Mouse (Mus musculus): ENCODE data around the gene Itga9. TPM values are rescaled to one million over a fixed set of nuclear protein-coding genes. Genes with fewer than 3 reads are reported as not detected.

Gene Itga9
- polyA plus RNA-seq, 1 experiment from 2014 or later = 2.4 TPM

DNA sequence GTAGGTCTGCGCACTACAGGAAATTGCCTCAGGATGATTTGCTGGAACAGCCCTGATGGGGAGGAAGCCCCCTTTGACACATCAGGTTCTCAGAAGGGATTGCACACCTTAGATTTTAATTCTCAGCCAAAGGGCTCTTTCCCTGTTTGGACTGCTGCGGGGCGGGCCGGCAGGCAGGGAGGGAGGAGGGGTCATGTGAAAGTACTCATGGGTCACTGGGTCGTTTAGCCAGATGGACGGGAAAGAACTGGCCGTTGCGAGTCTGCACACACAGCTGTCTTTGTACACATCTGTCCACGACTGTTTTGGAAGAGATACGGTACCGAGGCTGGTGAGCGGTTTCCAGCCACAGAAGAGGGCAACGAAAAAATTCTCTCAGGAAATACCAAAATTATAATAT is 332.9 kb downstream of the Itga9 start:
- Histone ChIP-seq H3K36me3 (ENCODE audit: control insufficient read depth, insufficient read depth, low read length) (no peaks in the 10 kb centered on the region), H3K27me3 (ENCODE audit: control insufficient read depth, insufficient read depth, low read length) (no peaks in the 10 kb centered on the region)
- WGBS = 48% methylated on average over 13 of the region's 13 CpGs

GRCm38 (mm10) chr9:118939831-118940230 is 333.3 kb downstream of the Itga9 start:
- no peaks in the 10 kb centered on the region for H3K36me3 ChIP-seq (ENCODE audit: control insufficient read depth, insufficient read depth, low read length)
- ATAC-seq (ENCODE audit: low FRiP score, low TSS enrichment) = no peak
- 86% methylated on average over 12 of the region's 12 CpGs for WGBS

More for the DNA sequence above, 332.9 kb downstream of the Itga9 start:
- Histone ChIP-seq H3K27ac (replicated peaks; ENCODE audit: low read depth, low read length) (no peak overlapping the region), H3K9me3 (ENCODE audit: control insufficient read depth, low read length) (no peaks in the 10 kb centered on the region), H3K4me2 (ENCODE audit: low read length) (no peak overlapping the region), H3K9ac (replicated peaks; ENCODE audit: low read length) (no peak overlapping the region), H3K4me3 (replicated peaks; ENCODE audit: low read depth, low read length) (no peak overlapping the region), H3K4me1 (ENCODE audit: control insufficient read depth, insufficient read depth, low read length) (no peaks in the 10 kb centered on the region)
- ATAC-seq (ENCODE audit: low FRiP score, low TSS enrichment) (no peak), DNase-seq (no peak)

DNA sequence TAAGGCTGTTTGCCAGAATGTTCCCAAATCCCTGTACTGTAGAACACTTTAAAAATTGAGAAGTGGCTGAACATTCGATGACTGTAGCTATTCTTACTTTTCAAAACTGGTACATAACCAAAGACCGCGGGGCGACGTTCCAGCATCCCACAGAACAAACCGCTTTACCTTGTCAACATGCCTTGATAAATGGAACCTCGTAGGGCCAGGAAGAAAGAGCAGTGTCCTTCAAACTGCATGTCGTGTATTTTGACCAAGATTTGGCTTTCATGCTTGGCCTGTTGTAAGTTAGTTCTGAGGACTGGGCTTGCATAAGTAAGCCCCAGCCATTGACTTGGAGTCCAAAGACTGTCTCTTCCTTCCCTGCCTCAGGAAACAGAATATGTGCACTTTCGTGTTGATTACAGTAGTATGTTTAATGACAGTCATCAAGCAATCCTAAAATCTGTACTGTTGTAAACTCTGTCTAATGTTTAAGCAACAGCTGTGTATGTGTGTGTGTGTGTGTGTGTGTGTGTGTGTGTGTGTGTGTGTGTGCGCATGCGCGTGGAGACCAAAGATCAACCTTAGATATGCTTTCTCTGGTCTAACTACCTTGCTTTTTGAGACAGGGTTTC is 334.2 kb downstream of the Itga9 start:
- H3K4me3 ChIP-seq (replicated peaks; ENCODE audit: low read depth, low read length) = no peak overlapping the region
- 90% methylated on average over 12 of the region's 12 CpGs for WGBS
- H3K4me2 ChIP-seq (ENCODE audit: low read length) = no peak overlapping the region
- ATAC-seq (ENCODE audit: low FRiP score, low TSS enrichment) (no peak), DNase-seq (no peak)
- H3K27me3 ChIP-seq (ENCODE audit: control insufficient read depth, insufficient read depth, low read length) = no peaks in the 10 kb centered on the region
- no peaks in the 10 kb centered on the region for H3K9me3 ChIP-seq (ENCODE audit: control insufficient read depth, low read length)
- H3K27ac ChIP-seq (replicated peaks; ENCODE audit: low read depth, low read length) = no peak overlapping the region
- no peaks in the 10 kb centered on the region for H3K4me1 ChIP-seq (ENCODE audit: control insufficient read depth, insufficient read depth, low read length)
- no peaks in the 10 kb centered on the region for H3K36me3 ChIP-seq (ENCODE audit: control insufficient read depth, insufficient read depth, low read length)
- no peak overlapping the region for H3K9ac ChIP-seq (replicated peaks; ENCODE audit: low read length)

More at GRCm38 (mm10) chr9:118939831-118940230, 333.3 kb downstream of the Itga9 start:
- no peak overlapping the region for H3K27ac ChIP-seq (replicated peaks; ENCODE audit: low read depth, low read length)
- H3K4me1 ChIP-seq (ENCODE audit: control insufficient read depth, insufficient read depth, low read length) = no peaks in the 10 kb centered on the region
- H3K9me3 ChIP-seq (ENCODE audit: control insufficient read depth, low read length) = no peaks in the 10 kb centered on the region
- no peaks in the 10 kb centered on the region for H3K27me3 ChIP-seq (ENCODE audit: control insufficient read depth, insufficient read depth, low read length)
- H3K9ac ChIP-seq (replicated peaks; ENCODE audit: low read length) = no peak overlapping the region
- no peak overlapping the region for H3K4me3 ChIP-seq (replicated peaks; ENCODE audit: low read depth, low read length)
- H3K4me2 ChIP-seq (ENCODE audit: low read length) = no peak overlapping the region
- no peak for DNase-seq

- DNase-seq = no peak
- no peak overlapping the region for H3K4me2 ChIP-seq (ENCODE audit: low read length)
- no peaks in the 10 kb centered on the region for H3K4me1 ChIP-seq (ENCODE audit: control insufficient read depth, insufficient read depth, low read length)
- no peak overlapping the region for H3K27ac ChIP-seq (replicated peaks; ENCODE audit: low read depth, low read length)
- H3K9me3 ChIP-seq (ENCODE audit: control insufficient read depth, low read length) = no peaks in the 10 kb centered on the region
- H3K4me3 ChIP-seq (replicated peaks; ENCODE audit: low read depth, low read length) = no peak overlapping the region
- 89% methylated on average over 4 of the region's 4 CpGs for WGBS
- H3K36me3 ChIP-seq (ENCODE audit: control insufficient read depth, insufficient read depth, low read length) = no peaks in the 10 kb centered on the region
- H3K27me3 ChIP-seq (ENCODE audit: control insufficient read depth, insufficient read depth, low read length) = no peaks in the 10 kb centered on the region
- no peak for ATAC-seq (ENCODE audit: low FRiP score, low TSS enrichment)
- H3K9ac ChIP-seq (replicated peaks; ENCODE audit: low read length) = no peak overlapping the region
Measured at GRCm38 (mm10) chr9:118942030-118942429, 335.5 kb downstream of the Itga9 start.

DNA sequence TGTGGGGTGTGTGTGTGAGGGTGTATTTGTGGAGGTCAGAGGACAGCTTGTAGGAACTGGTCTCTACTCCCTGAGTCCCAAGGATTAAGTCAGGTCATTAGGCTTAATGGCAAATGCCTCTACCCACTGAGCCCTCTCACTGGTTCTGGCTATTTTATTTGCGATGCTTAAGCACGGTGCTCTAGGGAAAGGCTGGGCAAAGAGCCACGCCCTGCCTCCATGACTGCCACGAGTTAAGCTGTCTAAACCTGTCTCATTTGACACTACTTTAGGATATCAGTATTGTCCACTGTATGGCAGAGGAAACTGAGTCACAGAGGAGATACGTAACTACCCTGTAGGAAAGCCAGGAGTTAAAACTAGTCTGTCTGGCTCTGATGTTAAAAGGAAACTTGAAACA is 337.5 kb downstream of the Itga9 start:
- H3K27ac ChIP-seq (replicated peaks; ENCODE audit: low read depth, low read length) = no peak overlapping the region
- no peaks in the 10 kb centered on the region for H3K4me1 ChIP-seq (ENCODE audit: control insufficient read depth, insufficient read depth, low read length)
- no peaks in the 10 kb centered on the region for H3K9me3 ChIP-seq (ENCODE audit: control insufficient read depth, low read length)
- WGBS = 67% methylated on average over 5 of the region's 5 CpGs
- no peaks in the 10 kb centered on the region for H3K27me3 ChIP-seq (ENCODE audit: control insufficient read depth, insufficient read depth, low read length)
- H3K36me3 ChIP-seq (ENCODE audit: control insufficient read depth, insufficient read depth, low read length) = no peaks in the 10 kb centered on the region
- ATAC-seq (ENCODE audit: low FRiP score, low TSS enrichment) (no peak), DNase-seq (no peak)
- H3K4me3 ChIP-seq (replicated peaks; ENCODE audit: low read depth, low read length) = no peak overlapping the region
- H3K9ac ChIP-seq (replicated peaks; ENCODE audit: low read length) = no peak overlapping the region
- no peak overlapping the region for H3K4me2 ChIP-seq (ENCODE audit: low read length)

DNA sequence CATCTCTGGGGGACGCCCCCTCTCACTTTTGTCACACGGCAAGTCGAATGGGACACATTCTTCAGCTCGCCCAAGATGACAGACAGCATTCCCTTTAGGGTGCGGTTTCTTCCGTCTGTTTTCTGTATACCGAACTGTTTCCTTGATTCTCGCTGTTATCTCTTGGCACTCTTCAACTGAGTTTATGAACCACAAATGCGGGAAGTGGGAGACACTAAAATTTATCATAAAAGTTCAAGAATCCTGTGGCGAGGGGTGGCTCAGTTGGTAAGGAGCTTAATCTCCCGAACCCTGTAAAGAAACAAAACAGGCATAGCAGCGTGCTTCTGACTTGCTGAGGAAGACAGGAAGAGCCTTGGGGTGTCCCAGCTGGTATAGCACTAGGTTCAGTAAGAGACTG is 337.9 kb downstream of the Itga9 start:
- 74% methylated on average over 12 of the region's 12 CpGs for WGBS
- no peaks in the 10 kb centered on the region for H3K36me3 ChIP-seq (ENCODE audit: control insufficient read depth, insufficient read depth, low read length)
- no peak for ATAC-seq (ENCODE audit: low FRiP score, low TSS enrichment)

DNA sequence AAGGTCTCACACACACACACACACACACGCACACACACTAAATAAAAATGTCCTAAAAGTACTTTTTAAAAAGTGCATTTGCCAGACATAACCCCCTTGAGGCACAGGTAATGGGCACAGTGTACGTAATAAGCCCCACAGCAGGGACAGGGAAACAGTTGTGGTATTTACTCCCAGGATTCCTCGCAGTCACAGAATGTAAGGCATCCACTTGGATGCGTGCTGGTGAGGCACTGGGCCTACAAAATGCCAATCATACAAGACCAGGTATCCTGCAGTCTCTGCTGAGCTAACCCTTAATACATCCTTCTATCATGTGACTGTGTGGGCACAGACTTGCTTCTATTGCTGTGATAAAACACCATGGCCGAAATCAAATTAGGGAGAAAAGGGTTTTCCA is 342.0 kb downstream of the Itga9 start:
- H3K27ac ChIP-seq (replicated peaks; ENCODE audit: low read depth, low read length) = no peak overlapping the region
- DNase-seq (no peak), ATAC-seq (ENCODE audit: low FRiP score, low TSS enrichment) (no peak)
- H3K36me3 ChIP-seq (ENCODE audit: control insufficient read depth, insufficient read depth, low read length) = no peaks in the 10 kb centered on the region
- no peaks in the 10 kb centered on the region for H3K4me1 ChIP-seq (ENCODE audit: control insufficient read depth, insufficient read depth, low read length)
- H3K4me2 ChIP-seq (ENCODE audit: low read length) = no peak overlapping the region
- WGBS = 94% methylated on average over 5 of the region's 5 CpGs
- no peaks in the 10 kb centered on the region for H3K9me3 ChIP-seq (ENCODE audit: control insufficient read depth, low read length)
- H3K9ac ChIP-seq (replicated peaks; ENCODE audit: low read length) = no peak overlapping the region
- no peak overlapping the region for H3K4me3 ChIP-seq (replicated peaks; ENCODE audit: low read depth, low read length)
- no peaks in the 10 kb centered on the region for H3K27me3 ChIP-seq (ENCODE audit: control insufficient read depth, insufficient read depth, low read length)

More for the DNA sequence above, 337.9 kb downstream of the Itga9 start:
- H3K4me3 ChIP-seq (replicated peaks; ENCODE audit: low read depth, low read length) = no peak overlapping the region
- H3K27me3 ChIP-seq (ENCODE audit: control insufficient read depth, insufficient read depth, low read length) = no peaks in the 10 kb centered on the region
- no peaks in the 10 kb centered on the region for H3K4me1 ChIP-seq (ENCODE audit: control insufficient read depth, insufficient read depth, low read length)
- no peaks in the 10 kb centered on the region for H3K9me3 ChIP-seq (ENCODE audit: control insufficient read depth, low read length)
- DNase-seq = no peak
- H3K27ac ChIP-seq (replicated peaks; ENCODE audit: low read depth, low read length) = no peak overlapping the region
- H3K9ac ChIP-seq (replicated peaks; ENCODE audit: low read length) = no peak overlapping the region
- no peak overlapping the region for H3K4me2 ChIP-seq (ENCODE audit: low read length)

DNA sequence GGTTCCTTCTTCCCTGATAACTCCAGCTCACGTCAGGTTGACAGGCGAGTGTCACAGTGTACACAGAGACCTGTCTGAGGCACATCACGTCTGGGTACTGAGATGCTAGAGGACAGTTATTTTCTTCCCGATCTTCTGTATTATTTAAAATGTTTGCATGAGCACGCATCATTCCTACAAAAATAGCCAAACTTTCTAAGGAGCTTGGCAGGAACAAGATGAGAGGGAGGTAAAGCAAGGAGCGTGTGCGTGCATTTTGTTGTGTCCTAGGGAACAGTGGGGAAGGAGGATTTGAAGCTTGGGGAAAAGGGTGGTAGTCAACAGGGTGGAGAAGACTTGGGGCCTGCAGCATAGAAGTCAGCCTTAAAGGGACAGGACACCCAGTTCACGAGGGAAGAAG is 342.6 kb downstream of the Itga9 start:
- no peak overlapping the region for H3K4me2 ChIP-seq (ENCODE audit: low read length)
- 90% methylated on average over 8 of the region's 8 CpGs for WGBS
- no peaks in the 10 kb centered on the region for H3K9me3 ChIP-seq (ENCODE audit: control insufficient read depth, low read length)
- no peaks in the 10 kb centered on the region for H3K4me1 ChIP-seq (ENCODE audit: control insufficient read depth, insufficient read depth, low read length)
- no peak overlapping the region for H3K27ac ChIP-seq (replicated peaks; ENCODE audit: low read depth, low read length)
- ATAC-seq (ENCODE audit: low FRiP score, low TSS enrichment) (no peak), DNase-seq (no peak)
- H3K36me3 ChIP-seq (ENCODE audit: control insufficient read depth, insufficient read depth, low read length) = no peaks in the 10 kb centered on the region
- no peaks in the 10 kb centered on the region for H3K27me3 ChIP-seq (ENCODE audit: control insufficient read depth, insufficient read depth, low read length)
- H3K9ac ChIP-seq (replicated peaks; ENCODE audit: low read length) = no peak overlapping the region
- no peak overlapping the region for H3K4me3 ChIP-seq (replicated peaks; ENCODE audit: low read depth, low read length)

DNA sequence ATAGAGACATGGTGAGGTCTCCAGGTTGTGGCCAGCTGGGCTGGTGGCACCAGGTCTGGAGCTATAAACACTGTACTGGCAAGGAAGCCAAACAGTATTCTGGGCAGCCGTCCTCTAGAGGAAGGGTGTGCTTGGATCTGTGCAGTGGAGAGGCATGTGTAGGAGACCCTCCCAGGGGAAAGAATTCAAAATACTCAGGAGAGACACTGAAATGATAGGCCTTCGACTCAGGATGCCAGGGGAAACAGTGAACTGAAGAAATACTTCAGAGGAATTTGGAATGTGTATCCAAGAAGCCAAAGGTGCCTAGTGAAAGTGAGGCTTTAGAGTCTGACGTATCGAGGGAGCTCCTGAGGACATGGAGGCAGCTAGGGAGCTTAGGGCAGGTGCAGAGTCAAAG is 343.2 kb downstream of the Itga9 start:
- 82% methylated on average over 4 of the region's 4 CpGs for WGBS
- H3K9me3 ChIP-seq (ENCODE audit: control insufficient read depth, low read length) = no peaks in the 10 kb centered on the region
- H3K9ac ChIP-seq (replicated peaks; ENCODE audit: low read length) = no peak overlapping the region
- ATAC-seq (ENCODE audit: low FRiP score, low TSS enrichment) (no peak), DNase-seq (no peak)
- H3K27me3 ChIP-seq (ENCODE audit: control insufficient read depth, insufficient read depth, low read length) = no peaks in the 10 kb centered on the region
- H3K4me1 ChIP-seq (ENCODE audit: control insufficient read depth, insufficient read depth, low read length) = no peaks in the 10 kb centered on the region
- H3K4me3 ChIP-seq (replicated peaks; ENCODE audit: low read depth, low read length) = no peak overlapping the region
- no peak overlapping the region for H3K4me2 ChIP-seq (ENCODE audit: low read length)
- H3K27ac ChIP-seq (replicated peaks; ENCODE audit: low read depth, low read length) = no peak overlapping the region
- no peaks in the 10 kb centered on the region for H3K36me3 ChIP-seq (ENCODE audit: control insufficient read depth, insufficient read depth, low read length)
